Mouse (Mus musculus): ENCODE measurements around the gene Ppp3r1. TPM values are rescaled to one million over a fixed set of nuclear protein-coding genes. Genes with fewer than 3 reads are reported as not detected.

Gene Ppp3r1
- 161 and 239 TPM in 2 replicates for polyA plus RNA-seq (2021; fragmentation: Nextera tagmentation)
- long read RNA-seq, experiment 1, transcript Ppp3r1-201 (6 exons, 2,859 nt): major isoform, 206 of 223 reads
- long read RNA-seq, experiment 1, partial matches to known transcripts: 11 of 223 reads
- long read RNA-seq, experiment 1, other reads (novel, unspliced or antisense): 6 of 223 reads
- long read RNA-seq, experiment 2, transcript Ppp3r1-201 (6 exons, 2,859 nt): major isoform, 1,346 of 1,402 reads
- long read RNA-seq, experiment 2, partial matches to known transcripts: 26 of 1,402 reads
- long read RNA-seq, experiment 2, other reads (novel, unspliced or antisense): 30 of 1,402 reads

DNA sequence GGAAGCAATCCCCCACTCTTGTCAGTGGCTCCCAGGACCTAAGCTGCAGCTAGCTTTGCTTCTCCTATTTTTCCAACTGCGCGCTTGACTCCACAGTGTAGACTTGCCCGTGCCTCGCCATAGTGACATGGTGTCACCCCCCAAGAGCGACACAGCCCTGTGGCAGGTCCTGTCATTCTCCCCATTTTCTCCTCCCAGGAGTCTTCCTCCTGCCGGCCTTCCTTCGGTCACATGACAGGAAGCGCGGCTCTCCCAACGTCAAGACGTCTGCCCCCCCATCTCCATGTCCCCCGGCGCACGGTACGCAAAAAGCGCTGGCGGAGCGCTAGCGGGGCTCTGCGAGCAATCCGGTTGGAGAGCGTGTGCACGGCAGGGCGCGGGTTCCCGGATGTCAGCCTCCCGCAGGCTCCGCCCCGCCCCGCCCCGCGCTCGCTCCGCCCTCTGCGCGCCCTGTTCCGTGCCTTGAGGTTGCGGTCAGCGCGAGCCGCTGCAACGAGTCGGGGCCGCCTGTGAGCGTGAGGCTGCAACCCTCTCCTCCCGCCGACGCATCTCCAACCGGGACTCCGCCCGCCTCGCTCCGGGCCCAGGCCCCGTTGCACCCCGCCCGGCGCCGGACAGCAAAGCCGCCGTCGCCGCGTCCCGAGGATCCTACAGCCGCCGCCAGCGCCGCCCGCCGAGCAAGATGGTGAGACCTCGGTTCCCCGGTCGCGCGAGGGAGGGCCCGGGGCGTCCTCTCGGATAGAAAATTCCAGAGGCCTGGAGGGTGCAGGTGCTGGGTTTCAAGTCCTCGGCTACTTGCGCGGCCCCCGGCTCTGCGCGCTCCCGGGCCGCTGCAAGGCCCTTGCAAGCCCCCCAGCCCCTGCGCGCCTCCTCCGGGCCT, at the start of gene Ppp3r1:
Gene Ppp3r1 (plus strand): TSS at position 406 of the 880 bp plus-strand sequence.

DNA sequence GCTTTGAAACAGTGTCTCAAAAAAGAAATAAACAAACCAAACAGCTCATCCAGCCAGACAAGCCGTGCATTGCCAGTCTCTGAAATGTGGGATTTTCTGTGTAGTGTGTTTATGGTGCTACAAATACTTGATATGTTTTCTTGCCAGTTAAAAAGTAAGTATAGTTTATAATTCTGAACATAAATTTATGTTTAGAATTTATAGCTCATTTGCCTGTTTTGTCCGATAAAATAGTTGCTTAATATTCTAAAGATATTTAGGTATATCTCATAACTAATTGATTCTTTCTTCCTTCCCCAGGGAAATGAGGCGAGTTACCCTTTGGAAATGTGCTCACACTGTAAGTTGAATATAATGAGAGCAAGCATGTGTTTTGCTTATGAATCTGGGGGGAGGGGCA, 22.7 kb downstream of the Ppp3r1 start, which contains the start of gene Wdr92:
Gene Wdr92 (plus strand): TSS at position 301 of the 400 bp plus-strand sequence.

DNA sequence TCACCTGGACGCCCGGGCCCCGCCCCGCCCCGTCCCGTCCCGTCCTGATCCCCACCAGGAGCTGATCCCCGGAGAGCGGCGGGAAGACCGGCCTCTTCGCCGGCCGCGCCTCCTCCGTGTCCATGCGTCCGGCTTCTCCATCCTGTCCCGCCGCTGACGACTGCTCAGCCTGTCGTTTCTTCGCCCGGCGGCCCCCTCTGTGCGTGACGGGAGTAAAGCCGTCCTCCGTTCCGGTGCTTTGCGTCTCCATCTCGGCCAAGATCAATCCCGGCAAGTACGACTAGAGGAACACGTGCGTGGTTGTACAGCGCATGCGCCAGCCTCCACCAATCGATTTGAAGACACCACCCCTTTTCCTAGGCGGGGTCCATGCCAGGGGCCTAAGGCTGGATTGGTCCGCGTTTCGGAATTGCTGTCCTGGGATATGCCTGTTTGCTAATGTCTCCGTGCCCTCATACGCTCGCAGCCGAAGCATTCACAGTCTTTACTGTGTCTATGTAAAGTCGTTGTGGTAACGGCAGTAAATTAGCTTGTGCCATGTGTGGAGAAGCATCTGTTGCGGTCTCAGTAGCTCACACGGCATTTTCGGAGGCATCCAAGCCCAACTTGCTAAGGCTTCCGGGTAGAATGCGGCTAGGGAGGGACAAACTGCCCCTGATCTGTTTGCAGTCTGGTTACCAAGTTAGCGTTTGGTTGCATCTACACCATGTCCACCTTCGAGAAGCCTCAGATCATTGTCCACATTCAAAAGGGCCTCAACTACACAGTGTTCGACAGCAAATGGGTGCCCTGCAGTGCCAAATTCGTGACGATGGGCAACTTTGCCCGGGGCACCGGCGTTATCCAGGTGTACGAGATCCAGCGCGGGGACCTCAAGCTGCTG, 52.4 kb downstream of the Ppp3r1 start, which contains the start of gene Pno1:
Gene Pno1 (minus strand): TSS at position 311 of the 883 bp plus-strand sequence.

Other genes starting within 250 kb of the Ppp3r1 start
- gene Fbxo48, start 207.9 kb upstream of the Ppp3r1 start, polyA plus RNA-seq (2021; fragmentation: Nextera tagmentation): 0.06 and 0.23 TPM in 2 replicates
- gene Cnrip1, start 107.7 kb upstream of the Ppp3r1 start, polyA plus RNA-seq (2021; fragmentation: Nextera tagmentation): 136 and 154 TPM in 2 replicates
- 4.4 and 5.3 TPM in 2 replicates for gene Plek, start 106.9 kb upstream of the Ppp3r1 start, polyA plus RNA-seq (2021; fragmentation: Nextera tagmentation)
- gene Wdr92, start 22.8 kb downstream of the Ppp3r1 start, polyA plus RNA-seq (2021; fragmentation: Nextera tagmentation): 9.3 and 11.8 TPM in 2 replicates
- gene Pno1, start 52.3 kb downstream of the Ppp3r1 start, polyA plus RNA-seq (2021; fragmentation: Nextera tagmentation): 46.9 and 49.7 TPM in 2 replicates
- gene C1d, start 98.3 kb downstream of the Ppp3r1 start, polyA plus RNA-seq (2021; fragmentation: Nextera tagmentation): 82.2 and 89.6 TPM in 2 replicates

All from layer of hippocampus, adult 6 months (tissue).